Mouse (Mus musculus) layer of hippocampus, postnatal 36 days (tissue): ENCODE measurements at regions not wholly inside any gene's neighbourhood (a gene's known extent, or its start where the extent isn't known, plus 50 kb on each side); places are given as distances from the start of the nearest gene placed in this dataset.

Source experiments
- DNase-seq, 2 experiments: peaks; one replicate each; pipeline ENCODE4 v3.0.0; 2022

DNA sequence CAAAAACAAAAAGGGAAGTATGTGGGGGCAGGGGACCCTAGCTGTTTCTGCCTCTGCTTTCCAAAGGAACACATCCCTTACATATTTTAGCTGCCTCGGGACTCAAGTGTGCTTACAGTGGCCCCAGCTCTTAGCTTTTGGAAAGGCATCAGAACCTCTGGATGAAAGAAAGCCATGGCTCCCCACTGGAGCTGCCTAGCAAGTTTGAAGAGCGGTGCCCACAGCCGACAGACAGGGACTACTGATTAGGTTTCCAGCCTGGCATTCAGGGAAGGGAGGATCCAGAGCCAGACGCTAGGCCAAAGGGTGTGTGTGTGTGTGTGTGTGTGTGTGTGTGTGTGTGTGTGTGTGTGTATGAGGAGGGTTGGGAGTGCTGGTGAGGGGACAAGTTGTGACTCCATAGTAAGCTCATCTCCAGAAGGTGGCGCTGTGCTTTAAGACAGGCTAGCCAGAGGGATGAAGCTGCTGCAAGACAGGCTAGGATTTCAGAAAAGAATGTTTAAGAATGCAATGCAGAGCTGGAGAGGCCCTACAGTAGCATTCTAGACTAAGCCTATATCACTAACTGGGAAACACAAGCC lies 318.9 kb downstream of the Mycn start:
- DNase-seq = peak; percentile 68 to 78

DNA sequence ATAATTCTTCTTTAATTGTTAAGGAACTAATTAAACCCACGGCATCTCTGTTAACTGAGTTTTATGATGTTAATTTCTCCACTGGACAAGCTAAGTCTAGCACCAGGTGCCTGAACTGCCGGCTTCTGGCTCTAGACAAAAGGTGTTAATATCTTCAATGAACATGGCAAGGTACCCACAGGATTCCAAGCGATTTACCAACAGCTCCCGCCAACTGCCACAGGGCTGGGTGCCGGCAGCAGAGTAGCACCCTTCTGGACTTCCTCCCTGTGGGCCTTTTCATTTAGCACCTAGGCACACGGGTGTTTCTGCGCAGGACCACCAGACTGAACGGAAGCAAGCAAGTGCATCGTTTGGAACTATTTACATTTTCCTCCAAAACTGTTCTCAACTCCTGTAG lies 320.2 kb downstream of the Mycn start:
- no peak for DNase-seq

DNA sequence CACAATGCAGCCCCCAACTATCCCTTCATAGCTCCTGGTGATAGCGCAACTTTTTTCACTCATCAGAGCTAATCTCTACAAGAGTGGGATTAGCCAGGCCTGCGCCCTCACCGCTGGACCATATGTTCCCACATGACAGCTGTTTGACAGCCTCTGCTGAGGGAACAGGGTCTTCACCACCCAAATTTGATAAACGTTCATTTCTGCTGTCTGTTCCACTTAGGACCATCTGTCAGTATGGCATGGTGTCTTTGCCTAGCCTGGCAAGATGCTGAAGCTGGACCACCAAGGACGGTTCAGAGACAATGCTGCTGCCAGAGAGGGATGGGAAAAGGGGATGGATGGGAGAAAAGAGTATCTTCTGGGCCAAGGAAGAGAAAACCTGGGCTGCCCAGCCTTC lies 321.4 kb downstream of the Mycn start:
- no peak for DNase-seq

DNA sequence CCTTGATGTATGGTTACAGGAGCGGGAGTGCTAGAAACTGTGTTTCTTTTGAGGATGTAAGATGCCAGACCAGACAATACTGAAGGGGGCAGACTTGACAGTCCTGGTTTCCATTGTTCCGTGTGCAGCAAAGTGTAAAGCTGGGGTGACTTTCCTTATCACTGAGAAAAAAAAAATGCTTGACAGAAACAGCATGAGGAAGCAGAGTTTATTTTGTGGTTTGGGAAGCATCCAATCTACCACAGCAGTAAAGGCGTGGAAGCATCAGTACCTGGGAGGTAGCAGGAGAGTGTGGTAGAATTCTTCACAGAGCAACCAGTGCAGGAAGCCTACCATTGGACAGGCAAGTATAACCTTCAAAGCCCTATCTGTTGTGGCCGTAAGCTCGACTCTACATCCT lies 322.3 kb downstream of the Mycn start:
- no peak for DNase-seq

DNA sequence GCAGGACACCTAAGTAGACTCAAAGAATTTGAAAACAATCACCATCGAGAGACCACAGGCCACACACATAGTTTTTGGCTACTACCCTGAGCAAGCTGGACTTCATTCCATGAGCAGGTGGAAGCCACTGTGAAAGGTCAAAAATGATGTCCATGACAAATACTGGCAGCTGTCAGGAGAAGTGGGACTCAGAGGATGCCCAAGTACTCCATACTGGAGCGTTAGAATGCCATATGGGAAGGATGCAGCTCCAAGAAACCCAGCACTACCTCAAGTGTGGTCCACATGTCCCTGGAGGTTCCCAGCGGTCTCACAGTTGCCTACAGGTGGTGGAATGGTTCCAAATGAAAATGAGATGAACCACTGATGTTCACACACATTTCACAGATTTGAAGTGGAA lies 329.2 kb downstream of the Mycn start:
- no peak for DNase-seq

DNA sequence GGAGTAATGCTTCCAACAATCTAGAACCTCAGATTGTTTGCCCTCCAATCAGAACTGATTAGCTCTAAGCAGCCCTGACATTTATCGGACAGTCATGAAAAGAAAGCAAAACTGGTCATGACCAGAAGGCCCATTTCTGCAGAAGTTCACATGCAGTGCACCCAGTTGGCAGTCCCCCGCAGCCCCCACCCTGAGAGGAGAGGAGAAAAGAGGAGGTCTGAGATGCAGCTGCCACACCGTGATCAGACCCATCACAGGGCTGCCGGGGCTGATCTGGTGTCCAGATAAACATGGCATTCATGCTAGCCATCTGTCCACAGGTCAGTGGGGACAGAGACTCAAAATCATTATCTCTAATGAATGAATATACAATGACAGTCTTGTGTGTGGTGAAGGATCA lies 330.9 kb downstream of the Mycn start:
- no peak for DNase-seq

DNA sequence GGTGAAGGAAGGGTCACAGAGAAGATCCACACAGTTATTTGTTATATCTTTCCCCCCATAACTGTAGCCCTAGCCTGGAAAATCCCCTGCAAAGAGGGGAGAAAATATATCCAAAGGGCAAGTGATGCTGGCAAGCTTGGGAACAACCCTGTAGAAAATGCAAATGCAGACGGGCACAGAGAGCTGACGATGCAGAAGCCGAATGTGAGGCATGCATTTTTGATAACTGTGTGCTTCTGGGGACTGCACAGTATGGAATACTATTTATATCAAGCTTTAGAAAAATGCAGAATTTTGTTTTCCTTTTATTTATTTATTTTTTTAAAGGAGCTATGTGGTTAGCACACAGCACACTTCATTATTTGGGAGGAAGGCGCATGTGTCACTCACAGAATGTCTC lies 333.7 kb downstream of the Mycn start:
- no peak for DNase-seq

DNA sequence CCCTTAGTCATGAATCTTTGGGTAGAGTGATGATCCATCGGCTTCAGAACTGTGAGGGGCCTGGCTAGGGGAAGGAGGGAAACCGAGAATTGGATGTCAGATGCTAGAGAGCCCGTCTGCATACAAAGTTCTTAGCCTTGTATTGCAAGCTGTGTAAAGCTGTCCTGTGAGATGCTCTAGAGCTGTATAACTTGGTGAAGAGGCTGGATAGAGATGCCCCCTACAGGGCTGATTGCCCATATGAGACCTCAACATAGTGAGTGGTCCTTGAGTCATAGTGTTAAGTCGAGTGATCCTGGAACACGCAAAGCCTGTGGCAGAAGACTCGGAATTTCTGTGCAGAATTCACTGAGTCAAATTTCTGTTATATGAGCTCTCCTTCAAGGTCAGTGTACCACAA lies 334.8 kb downstream of the Mycn start:
- DNase-seq = no peak

DNA sequence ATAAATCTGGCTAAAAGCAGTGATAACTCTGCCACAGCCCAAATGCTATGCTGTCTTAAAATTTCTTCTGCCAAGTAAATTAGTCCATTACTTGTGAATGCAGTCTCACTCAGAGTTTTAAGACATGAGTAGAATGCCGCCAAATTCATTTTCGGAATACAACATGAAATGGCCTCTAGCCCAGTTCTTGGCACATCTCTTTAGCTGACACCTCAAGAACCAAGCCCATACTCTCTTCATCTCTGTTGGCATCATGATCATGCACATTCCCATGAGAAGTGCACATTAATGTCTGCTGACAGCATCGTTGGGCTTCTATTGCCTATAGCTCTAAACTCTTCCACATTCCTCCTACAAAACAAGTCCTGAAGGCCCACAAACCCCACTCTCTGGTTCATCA lies 336.2 kb downstream of the Mycn start:
- DNase-seq = no peak

DNA sequence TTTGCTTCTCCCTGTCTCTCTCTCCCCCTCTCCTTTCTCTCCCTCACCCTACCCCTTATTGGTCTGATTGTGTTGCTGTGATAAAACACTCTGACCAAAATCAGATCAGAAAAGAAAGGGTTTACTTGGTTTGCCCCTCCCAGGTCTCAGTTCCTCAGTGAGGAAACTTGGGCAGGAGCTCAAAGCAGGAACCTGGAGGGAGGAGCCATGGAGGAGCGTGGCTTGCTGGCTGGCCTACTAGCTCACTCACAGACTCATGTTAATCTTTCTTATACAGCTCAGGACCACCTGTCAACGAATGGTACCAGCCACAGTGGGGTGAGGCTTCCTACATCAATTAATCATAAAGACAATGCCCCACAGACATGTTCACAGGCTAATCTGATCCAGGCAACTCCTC lies 339.4 kb downstream of the Fam49a start:
- DNase-seq = no peak

DNA sequence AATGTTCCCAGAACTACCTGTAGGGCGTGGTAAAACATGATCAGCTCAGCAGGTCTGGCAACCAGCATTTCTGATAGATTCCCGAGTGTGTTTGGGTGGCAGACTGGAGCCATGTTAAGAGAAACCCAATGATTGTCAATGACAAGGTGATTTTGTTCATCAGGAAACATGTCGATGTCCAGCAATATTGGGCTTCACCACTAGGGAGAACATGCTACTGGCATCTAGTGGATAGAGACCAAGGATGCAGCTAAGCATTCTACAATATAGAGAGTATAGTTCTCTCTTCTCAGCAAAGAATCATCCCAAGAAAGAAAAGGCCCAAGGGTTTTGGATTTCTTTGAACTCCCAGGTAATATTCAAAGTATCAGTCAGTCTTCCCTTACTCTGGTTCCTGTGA lies 333.5 kb downstream of the Fam49a start:
- DNase-seq = no peak

DNA sequence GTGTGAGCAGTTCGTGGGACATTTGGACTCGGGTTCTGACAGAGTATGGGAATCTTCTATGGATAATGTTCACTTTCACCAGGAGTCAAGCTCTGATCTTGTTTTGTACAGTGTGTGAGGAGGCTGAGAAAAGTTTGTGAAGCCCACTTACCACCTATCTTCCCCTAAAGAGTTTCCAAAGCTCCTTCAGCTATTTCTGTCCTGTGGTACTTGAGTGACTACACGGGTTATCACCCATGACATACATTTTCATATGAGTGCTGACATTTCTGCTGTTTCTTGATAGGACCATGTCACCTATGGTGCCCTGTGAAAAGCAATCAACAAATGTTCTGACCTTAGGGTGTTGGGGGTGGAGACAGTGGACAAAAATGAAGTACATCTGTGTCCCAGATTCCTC lies 332.6 kb downstream of the Fam49a start:
- DNase-seq = no peak

DNA sequence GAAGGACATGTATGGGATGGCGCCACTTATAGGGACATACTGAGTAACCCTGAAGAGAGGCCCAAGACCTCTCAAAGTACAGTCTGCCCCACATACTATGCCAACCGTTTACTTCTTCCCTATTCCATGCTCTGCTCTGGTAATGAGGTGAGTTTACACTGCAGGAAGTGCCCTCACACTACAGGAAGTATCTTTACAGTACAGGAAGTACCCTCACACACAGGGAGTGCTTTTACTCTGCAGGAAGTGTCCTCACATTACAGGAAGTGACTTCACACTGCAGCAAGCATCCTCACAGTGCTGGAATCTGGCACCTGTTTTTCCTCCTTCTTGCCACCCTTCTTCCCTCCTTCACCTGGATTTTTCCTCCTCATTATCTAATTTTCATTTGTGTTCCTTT lies 331.4 kb downstream of the Fam49a start:
- no peak for DNase-seq

DNA sequence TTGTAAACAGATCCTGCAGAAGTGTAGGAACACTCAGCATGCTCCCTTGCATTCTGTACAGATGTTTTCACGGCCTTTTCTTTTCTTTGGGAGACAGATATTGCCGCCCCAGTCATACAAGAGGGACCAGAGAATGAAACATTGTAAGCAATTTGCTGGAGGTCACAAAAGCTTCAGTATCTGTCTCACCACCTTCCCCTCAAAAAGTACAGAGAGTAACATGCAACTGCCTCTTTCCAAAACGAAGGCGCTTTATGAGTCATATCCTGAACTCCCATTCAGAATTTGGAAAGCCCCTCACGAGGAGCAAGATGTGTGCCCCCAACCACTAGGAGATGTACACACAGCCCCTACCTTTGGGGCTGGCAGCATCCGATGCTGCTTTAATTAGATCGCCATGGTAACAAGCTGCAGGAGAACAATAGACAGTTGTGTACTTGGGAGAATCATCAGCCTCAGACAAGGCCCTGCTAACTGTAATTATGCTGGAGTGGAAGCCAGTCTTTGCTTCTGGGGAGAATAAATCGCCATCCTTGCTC lies 328.9 kb downstream of the Fam49a start:
- DNase-seq = peak; percentile 37

DNA sequence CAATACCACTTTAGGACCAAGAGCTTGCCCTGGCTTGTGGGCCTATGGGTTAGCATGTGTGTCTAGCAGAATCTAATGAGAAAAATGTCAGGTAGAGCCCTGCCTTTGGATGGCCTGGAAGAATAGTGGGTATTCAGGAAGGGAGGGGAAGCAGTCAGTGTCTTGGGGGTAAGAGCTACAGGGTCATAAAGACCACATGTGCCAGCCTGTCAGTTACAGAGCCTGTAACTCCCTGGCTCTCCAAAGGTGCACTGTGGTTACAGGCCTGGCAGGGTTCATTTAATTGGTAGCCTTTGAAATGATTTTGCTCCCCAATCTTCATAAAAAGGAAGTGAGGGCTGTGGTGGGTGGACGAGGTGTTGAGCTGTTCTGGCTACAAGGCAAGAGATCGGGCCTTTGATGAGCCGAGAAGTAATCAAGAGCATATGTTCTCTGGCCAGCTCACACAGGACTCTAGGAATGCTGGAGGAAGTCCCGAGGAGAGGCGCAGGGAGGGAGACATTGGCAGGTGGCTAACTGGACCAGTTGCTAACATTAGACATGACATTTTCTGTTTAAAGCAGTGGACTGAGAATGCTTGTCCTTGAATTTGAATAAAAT lies 326.9 kb downstream of the Fam49a start:
- DNase-seq = no peak

DNA sequence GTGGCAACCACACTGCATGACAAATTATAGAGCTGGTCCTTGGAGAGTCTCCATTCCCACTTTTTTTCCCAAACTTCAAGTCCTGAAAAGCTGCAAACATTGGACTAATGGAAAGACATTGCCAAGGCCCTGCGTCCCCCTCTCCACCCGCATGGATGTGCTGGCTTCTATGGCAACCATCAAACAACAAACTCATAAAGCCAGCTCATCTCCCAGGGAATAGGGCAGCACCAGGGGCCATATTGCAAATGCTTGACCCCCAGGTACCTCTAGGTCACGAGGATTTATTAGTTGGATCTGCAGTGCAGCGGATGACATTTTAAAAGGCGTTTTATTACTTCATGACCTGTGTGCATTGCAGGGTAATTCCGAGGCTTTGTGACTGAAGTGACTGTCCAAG lies 324.5 kb downstream of the Fam49a start:
- no peak for DNase-seq

DNA sequence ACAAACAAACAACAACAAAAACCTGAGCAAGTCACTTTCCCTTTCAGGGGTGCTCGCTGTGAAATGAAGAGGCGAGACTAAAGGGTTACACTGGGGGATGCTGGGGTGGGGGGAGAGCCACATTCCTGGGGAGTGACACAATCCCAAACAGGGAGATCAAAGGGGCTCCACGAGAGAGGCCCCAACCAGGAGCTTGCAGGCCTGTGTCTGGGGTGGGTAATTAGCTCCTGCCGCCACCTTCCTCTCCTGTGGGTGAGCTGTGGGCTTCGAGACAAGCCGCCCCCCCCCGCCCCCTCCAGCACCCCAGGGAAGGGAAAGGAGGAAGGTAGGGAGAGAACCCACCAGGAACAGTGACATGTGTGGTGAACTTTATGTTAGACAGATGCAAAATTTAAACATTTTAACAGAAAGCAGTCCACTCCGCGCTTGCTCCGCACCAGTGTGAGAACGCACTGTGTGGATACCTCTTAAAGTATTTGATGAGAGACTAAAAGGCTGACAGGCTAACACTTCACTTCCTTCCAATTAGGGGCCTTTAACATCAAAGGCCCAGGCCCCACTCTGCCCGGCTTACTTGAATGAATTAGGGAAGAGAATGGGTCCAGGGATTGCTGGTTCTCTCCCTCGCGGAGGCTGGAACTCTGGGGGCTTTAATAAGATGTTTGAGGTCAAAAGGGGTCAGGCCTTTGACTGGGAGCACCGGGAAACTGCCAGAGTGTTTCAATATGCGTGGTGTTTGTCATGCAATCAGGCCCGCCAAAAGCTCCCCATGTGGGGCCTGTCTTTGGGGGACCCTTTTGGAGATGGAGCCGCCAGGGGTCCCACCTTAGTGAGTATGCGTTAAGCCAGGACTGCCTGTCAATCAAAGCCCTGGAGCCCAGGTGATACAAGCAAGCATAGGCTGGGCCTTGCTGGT lies 319.6 kb downstream of the Fam49a start:
- DNase-seq = no peak

DNA sequence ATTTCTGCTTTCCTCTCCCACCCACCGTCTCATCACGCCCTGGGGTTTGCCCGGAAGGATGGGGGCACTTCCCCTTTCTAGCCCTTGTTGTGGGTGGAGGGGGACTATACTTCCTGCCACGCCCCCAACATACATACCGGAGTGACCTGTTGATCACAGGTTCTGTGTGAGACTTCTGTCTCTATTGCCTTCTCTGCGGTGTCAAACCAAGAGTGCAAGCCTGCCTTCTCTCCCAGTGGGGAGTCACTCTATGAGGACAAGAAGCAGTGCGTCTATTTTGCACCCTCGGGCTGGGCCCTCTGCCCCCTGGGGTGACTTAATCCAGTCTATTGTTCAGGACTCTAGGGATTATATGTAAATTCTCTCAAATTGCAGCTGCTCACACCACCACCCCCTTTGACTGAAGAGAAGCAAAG lies 318.8 kb downstream of the Fam49a start:
- no peak for DNase-seq

DNA sequence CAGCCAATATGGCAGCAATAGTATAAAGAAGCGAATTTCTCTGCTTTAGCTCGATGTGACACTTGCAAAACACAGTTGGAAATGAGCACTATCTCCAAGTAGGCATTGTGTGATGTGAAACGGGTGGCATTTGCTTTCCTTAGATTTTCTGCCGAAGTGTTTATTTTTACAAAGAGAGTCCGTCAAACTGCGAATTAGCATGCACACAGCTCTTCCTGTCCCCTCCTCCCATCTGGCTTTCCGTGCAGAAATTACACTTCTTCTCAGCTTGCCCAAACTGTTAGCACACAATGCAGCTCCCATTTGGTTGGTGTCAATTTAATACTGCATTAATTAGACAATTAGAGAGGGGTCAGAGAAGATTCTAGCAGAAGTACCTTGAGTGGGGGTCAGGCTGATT lies 316.3 kb downstream of the Fam49a start:
- peak in 1 of 2 experiments; percentile 11 for DNase-seq

DNA sequence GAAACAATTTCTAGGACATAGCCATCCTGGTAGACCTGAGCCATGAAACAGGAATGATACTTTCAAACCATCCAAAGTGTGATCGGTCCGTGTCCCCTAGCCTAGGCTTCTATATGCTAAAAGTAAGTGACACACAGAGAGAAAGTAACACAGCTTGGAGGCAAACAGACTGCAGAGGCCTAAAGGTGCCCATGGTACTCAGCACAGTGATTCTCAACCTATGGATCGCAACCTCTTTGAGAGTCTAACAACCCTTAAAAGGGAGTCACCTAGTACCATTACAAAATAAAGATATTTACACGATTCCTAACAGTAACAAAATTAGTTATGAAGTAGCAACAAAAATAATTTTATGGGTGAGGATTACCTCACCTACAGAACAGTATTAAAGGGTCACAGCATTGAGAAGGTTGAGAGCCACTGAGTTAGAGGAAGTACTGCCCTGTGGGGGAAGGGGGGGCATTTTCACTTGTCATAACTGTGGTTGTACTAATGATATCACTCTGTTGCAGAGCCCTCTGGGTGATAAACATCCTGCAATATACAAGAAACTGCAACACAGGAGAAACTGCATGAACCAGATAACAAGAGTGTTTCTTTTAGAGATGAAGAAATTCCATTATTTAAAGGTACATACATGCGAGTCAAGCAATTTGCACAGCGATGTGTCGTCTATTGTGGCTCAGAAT lies 308.8 kb downstream of the Fam49a start:
- no peak for DNase-seq

DNA sequence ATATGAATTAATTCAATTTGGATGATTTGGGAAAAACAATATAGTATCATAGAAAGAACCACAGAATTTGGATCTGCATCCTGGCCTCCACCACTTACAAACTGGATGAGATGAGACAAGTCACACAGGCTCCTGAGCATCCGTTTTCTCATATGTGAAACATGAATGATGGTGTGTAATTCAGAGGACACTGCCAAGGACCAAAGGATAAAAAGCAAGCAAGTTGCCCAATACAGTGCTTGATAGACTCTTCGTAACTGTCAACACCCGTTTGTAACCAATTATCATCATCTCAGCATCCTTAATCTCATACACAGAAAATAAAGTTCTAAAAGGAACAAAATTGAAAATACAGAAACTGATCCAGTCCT lies 305.8 kb downstream of the Fam49a start:
- no peak for DNase-seq

DNA sequence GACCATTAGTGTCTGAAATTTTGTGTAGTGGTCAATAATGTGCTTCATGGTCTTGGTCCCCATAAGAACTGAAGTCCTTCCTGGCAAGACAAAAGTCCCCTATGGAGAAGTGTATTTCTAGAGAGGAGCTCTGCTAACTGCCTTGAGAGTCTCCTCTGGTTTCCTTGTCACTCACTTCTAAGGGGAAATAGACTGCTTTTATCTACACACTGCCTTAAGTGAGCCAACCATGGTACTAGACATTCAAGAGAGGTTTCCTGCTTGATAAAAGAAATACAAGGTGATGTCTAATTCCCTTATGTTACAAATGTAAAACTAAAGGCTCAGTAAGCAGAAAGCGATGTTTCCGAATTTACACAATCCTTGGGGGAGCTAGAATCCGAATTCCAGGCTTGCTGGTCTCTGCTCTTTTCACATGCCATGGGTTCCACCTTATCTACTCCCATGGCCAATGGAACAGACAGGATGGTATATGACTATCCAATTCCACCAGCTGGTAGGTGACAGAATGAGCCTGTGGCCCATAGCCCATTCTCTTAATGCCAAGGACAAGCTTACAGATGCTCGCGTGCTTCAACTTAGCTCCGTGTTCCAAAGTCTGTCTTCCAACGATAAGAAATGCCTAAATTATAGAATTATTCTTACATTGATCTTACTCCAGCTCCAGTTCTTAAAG lies 305.3 kb downstream of the Fam49a start:
- peak; percentile 9 to 14 for DNase-seq

DNA sequence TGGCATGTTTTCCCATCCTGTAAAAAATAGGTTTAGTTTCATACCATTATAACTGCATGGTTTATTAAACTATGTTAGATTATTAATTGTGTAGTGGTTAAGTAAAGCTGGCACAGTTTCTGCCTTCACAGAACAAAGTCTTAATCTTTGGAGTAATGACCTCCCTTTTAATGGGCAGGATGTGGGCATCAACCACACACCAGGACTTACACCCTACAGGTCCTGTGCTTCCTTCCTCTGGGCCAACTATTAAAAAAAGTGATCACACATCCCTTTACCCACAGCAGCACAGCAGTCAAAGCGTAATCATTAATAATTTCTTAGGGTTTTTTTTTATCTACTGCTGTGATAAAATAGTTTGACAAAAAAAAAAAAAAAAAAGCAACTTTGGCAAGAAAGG lies 300.3 kb downstream of the Fam49a start:
- no peak for DNase-seq
